Mouse (Mus musculus) cortical plate, adult 2 months (tissue): Measurements from ENCODE around the gene Glmn. TPM values are rescaled to one million over a fixed set of nuclear protein-coding genes. Genes with fewer than 3 reads are reported as not detected.

Experiments
- H3K27ac ChIP-seq: fragments of 200-500 bp; 2 replicates; pipeline ENCODE4 v1.5.1; 2012; ENCODE audit warnings: low read length, control low read depth, inconsistent platforms; ENCODE audit not compliant: insufficient read depth
- H3K4me1 ChIP-seq: fragments of 200-500 bp; 2 replicates; pipeline ENCODE4 v1.6.1; 2011; ENCODE audit warnings: low read length; ENCODE audit not compliant: control insufficient read depth, insufficient read depth
- H3K4me3 ChIP-seq: fragments of 200-500 bp; 2 replicates; pipeline ENCODE4 v1.5.1; 2011; ENCODE audit warnings: mild to moderate bottlenecking, low read length, control low read depth; ENCODE audit not compliant: insufficient read depth
- CTCF ChIP-seq: fragments of 200-500 bp; IDR thresholded peaks from 2 replicates; pipeline ENCODE4 v1.5.1; 2011; ENCODE audit warnings: mild to moderate bottlenecking, control low read depth, low read length; ENCODE audit not compliant: insufficient read depth; ENCODE audit errors: extremely low read depth
- POLR2A ChIP-seq: fragments of 200-500 bp; IDR thresholded peaks from 2 replicates; pipeline ENCODE4 v1.6.1; 2011; ENCODE audit warnings: mild to moderate bottlenecking, low read length, control low read depth; ENCODE audit not compliant: insufficient read depth; ENCODE audit errors: extremely low read depth
- polyA plus RNA-seq: library from polyadenylated mRNA; depleted of rRNA; stranded (reverse); fragments of >200 nt; gene quantifications from 2 replicates; pipeline ENCODE4 v1.2.3, GENCODE M21; 2012

The Glmn gene
- polyA plus RNA-seq, 1 experiment, result 17.6 TPM

DNA sequence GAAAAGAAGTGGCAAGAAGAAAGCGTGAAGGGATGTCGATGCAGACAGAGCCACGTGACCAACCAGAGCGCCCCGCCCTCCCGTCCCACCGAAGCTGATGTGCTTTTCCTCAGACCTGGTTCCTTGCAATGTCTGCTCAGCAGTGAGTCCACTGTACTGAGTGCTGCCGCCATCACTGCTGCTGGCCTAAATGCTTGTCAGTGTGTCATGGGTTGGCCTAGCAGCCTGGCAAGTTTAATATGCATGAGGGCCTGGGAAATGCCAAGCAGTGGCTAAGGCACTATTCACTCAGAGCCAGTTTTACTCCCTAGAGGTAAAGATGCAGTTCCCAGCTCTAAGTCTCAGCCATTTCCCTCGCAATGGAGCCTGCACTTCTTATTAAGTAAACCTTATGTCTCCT is 28.5 kb downstream of the Glmn start:
- Histone ChIP-seq H3K4me1 (no peaks in the 10 kb centered on the region), H3K27ac (no peak overlapping the region), H3K4me3 (no peak overlapping the region)
- TF ChIP-seq CTCF, result no peak
- 0 out of 2 replicates have a peak, but pooled peaks have one; percentile 20 for TF ChIP-seq POLR2A

DNA sequence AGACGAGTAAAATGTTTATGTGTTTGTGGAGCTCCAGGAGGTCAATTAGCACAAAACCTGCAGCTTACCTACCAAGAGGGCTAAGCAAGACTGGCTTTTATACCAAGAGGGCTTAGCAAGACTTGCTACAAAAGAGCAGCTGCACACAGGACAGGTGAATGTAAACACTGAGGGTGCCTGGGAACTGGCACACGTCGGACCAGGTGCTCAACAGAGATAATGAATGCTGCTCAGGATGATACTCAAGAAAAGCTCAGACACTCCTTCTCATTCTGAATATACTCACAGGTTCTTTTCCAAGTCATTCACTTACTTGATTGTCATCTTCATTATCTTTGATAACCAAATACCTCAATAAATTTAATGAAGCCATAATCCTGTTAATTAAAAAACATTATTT is 40.7 kb downstream of the Glmn start:
- H3K27ac ChIP-seq, result no peak overlapping the region
- no peaks in the 10 kb centered on the region for H3K4me1 ChIP-seq
- no peak overlapping the region for H3K4me3 ChIP-seq
- TF ChIP-seq POLR2A (no peak), CTCF (no peak)

- TF ChIP-seq POLR2A (no peak), CTCF (no peak)
- Histone ChIP-seq H3K4me3 (no peak overlapping the region), H3K4me1 (no peaks in the 10 kb centered on the region), H3K27ac (no peak overlapping the region)
Observed at GRCm38 (mm10) chr5:107554336-107554735, 43.4 kb downstream of the Glmn start.

DNA sequence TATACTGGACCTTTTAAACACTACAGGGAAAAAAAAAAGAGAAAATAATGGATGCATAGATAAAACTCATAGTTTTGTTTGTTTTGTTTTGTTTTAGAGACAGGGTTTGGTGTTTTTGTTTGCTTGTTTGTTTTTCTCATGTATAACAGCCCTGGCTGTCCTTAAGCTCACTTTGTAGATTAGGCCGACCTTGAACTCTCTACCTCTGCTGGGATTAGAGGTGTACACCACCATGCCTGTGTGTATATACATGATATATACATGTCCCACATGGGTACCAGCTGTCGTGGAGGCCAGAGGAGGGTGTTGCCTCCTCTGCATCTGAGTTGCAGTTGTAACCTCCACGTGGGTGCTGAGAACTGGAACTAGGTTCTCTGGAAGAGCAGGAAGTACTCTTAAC is 49.2 kb downstream of the Glmn start:
- TF ChIP-seq POLR2A (no peak), CTCF (no peak)
- no peak overlapping the region for H3K4me3 ChIP-seq
- H3K4me1 ChIP-seq, result no peaks in the 10 kb centered on the region
- no peak overlapping the region for H3K27ac ChIP-seq

DNA sequence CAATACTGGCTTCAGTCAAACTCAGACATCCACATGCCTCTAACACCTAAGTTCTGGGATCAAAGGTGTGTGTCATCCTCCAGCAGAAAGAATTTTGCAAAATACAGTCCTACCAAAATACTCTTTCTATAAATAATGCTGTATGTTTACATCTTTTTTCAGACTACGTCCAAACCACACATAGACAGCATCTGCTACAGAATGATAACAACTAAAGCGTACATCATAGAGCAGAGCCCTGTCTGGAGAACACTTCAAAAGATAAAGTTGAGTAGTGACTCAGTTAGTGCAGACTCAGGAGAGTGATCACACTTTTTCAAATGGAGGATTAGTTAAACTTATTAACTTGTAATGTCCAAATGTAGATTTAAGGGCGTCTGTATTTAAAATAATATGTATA is 49.7 kb downstream of the Glmn start:
- H3K27ac ChIP-seq, result no peak overlapping the region
- no peaks in the 10 kb centered on the region for H3K4me1 ChIP-seq
- TF ChIP-seq POLR2A (no peak), CTCF (no peak)
- no peak overlapping the region for H3K4me3 ChIP-seq

DNA sequence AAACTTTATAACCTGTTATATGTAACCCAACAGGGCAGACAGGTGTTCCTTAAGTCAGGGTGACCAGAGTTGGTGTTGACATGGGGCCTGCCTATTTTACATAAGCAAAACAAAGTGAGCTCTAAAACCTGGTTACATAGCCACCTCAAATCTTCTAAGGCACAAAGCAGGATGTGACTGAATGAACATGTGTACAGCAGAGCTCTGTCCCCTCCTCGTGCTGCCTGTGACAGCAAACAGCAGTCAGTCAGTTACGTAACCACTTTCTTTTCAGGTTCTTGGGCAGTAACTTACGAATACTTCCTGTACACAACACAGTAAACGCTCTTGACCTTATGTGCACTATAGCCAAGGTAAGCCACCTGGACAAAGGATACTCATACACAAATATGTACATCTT is 51.8 kb downstream of the Glmn start:
- TF ChIP-seq CTCF (no peak), POLR2A (no peak)
- H3K4me3 ChIP-seq, result no peak overlapping the region
- H3K27ac ChIP-seq, result no peak overlapping the region
- H3K4me1 ChIP-seq, result peaks cover 2% of the 10 kb centered on the region; the same call in 1 of the 2 replicates

DNA sequence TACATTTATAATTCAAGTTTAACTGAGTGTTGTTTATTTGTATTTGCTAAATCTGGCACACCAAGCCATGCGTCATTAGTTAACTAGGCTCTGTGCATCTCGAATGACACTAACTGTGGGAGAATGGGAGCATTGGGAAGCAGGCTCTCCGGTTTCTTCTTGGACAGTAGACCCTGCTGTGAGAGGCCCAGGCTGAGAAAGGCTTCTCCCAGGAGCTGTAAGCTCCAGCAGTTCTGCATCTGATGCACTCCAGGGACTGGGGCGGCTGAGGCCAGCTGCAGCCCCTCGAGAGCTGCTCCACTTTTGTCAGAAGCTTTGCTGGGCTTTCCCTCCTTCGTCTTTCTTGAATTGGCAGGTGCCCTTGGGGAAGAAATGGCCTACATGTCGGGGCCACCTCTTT is 56.0 kb downstream of the Glmn start:
- Histone ChIP-seq H3K27ac (no peak overlapping the region), H3K4me3 (no peak overlapping the region), H3K4me1 (peaks cover 4% of the 10 kb centered on the region; the same call in 1 of the 2 replicates)
- TF ChIP-seq CTCF (no peak), POLR2A (no peak)

DNA sequence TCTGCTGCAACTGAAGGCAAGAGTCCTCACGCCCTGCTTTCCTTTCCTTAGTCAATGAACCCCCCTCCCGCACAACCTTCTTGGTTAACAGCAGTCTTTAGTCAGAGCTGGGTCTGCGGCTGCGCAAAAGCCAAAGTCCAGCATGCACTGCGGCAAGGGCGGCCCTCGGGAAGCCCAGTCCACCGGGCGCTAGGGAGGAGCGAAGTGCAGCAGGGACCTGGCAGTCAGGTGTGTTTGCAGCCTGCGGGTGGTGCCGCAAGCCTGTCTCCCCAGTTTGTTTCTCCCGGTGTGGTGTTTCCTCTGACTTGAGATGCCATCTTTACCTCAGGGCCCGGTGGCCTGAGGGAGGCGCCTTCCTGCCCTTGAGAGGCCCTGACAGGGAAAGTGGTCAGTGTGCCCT is 63.1 kb downstream of the Glmn start, which contains the start of gene 1700028K03Rik:
1700028K03Rik (plus strand) TSS at position 129 of the 400 bp plus-strand sequence.
- H3K4me3 ChIP-seq, result no peak within 1 kb of the TSS
- H3K27ac ChIP-seq, result no peak within 1 kb of the TSS
- H3K4me1 ChIP-seq, result 0 out of 2 replicates have a peak, but pooled peaks cover 1% of the 10 kb centered on the region
- no peak for TF ChIP-seq CTCF
- no peak for TF ChIP-seq POLR2A

DNA sequence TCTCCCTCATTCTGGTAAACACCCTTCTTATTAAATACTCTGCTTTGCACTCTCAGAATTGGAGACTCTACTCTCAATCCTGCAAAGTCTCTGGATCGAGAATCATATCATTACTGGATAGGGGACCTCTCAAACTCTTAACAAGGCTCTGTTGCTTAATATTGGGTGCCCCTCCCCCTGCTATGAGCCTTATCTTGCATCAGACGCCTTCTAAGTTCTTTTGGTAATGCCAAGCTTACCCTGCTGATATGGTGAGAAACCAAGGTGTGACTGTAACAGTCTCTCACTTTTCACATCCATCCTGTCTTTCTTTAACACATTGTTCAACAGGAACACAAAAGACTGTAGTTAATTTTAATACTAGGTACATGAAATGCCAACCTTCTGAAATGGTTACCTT is 64.1 kb downstream of the Glmn start:
- H3K4me3 ChIP-seq, result no peak overlapping the region
- TF ChIP-seq CTCF (no peak), POLR2A (no peak)
- H3K4me1 ChIP-seq, result no peaks in the 10 kb centered on the region
- H3K27ac ChIP-seq, result no peak overlapping the region

GRCm38 (mm10) chr5:107528856-107529255 is 68.8 kb downstream of the Glmn start:
- no peak for TF ChIP-seq CTCF
- no peak for TF ChIP-seq POLR2A
- H3K27ac ChIP-seq, result no peak overlapping the region
- H3K4me3 ChIP-seq, result no peak overlapping the region
- H3K4me1 ChIP-seq, result no peaks in the 10 kb centered on the region

DNA sequence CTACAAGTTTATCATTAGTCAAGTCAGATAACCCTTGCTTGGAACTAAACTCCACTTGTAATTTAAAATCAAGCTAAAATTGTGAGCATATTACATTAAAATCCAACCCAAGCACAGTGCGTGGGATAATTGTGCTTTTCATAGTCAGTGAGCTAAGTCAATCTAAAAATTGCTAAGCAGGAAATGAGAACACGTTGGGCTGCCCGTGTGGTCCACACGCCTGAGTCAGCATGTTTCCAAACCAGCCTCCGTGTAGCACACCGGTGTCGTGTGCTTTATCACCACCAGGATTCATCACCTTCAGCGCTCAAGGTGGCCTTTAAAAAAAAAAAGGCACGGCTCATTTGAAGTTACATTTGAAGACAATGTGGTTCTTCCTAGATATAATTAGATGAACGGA is 73.4 kb downstream of the Glmn start:
- H3K4me3 ChIP-seq, result no peak overlapping the region
- TF ChIP-seq CTCF, result no peak
- TF ChIP-seq POLR2A, result no peak
- H3K4me1 ChIP-seq, result 0 out of 2 replicates have a peak, but pooled peaks cover 1% of the 10 kb centered on the region
- peak overlapping the region; percentile 58; the same call in 1 of the 2 replicates for H3K27ac ChIP-seq
